Mouse (Mus musculus) myocyte (in vitro differentiated cells): ENCODE measurements around the gene Nf1.

ENCODE experiments used
- CEBPB ChIP-seq: IDR thresholded peaks from 2 replicates; pipeline ENCODE4 v1.6.1; 2011; ENCODE audit warnings: mild to moderate bottlenecking, moderate library complexity; ENCODE audit not compliant: poor library complexity, insufficient read depth, severe bottlenecking
- E2F4 ChIP-seq: IDR thresholded peaks from one replicate; pipeline ENCODE4 v1.6.1; 2011; ENCODE audit warnings: mild to moderate bottlenecking, control low read depth, moderate library complexity; ENCODE audit not compliant: insufficient read depth
- MAX ChIP-seq: IDR thresholded peaks from one replicate; pipeline ENCODE4 v1.6.1; 2011; ENCODE audit warnings: low read depth, mild to moderate bottlenecking, control low read depth
- MYOD1 ChIP-seq, 3 experiments: IDR thresholded peaks; one replicate each; pipeline ENCODE4 v1.6.1; 2011; ENCODE audit warnings: control low read depth in 2 of 3, low read depth in 2 of 3, mild to moderate bottlenecking in 2 of 3, moderate library complexity in 1 of 3; ENCODE audit not compliant: insufficient read length in 2 of 3, control insufficient read depth in 1 of 3
- MYOG ChIP-seq, 3 experiments: IDR thresholded peaks; one replicate each; pipeline ENCODE4 v1.6.1; 2011; ENCODE audit warnings: control low read depth in 2 of 3, low read depth in 2 of 3, mild to moderate bottlenecking in 2 of 3; ENCODE audit not compliant: insufficient read length in 2 of 3, control insufficient read depth in 1 of 3, insufficient read depth in 1 of 3
- POLR2A ChIP-seq: IDR thresholded peaks from one replicate; pipeline ENCODE4 v1.6.1; 2011; ENCODE audit warnings: low read depth, mild to moderate bottlenecking, control low read depth, moderate library complexity; ENCODE audit not compliant: insufficient read length
- POLR2AphosphoS2 ChIP-seq: IDR thresholded peaks from one replicate; pipeline ENCODE4 v1.6.1; 2011; ENCODE audit warnings: low read depth, control low read depth; ENCODE audit not compliant: insufficient read length
- REST ChIP-seq: IDR thresholded peaks from one replicate; pipeline ENCODE4 v1.6.1; 2011; ENCODE audit warnings: mild to moderate bottlenecking, control low read depth, moderate library complexity; ENCODE audit not compliant: insufficient read depth, insufficient read length
- SRF ChIP-seq: IDR thresholded peaks from one replicate; pipeline ENCODE4 v1.6.1; 2011; ENCODE audit warnings: low read depth; ENCODE audit not compliant: control insufficient read depth, insufficient read length
- TCF12 ChIP-seq: IDR thresholded peaks from one replicate; pipeline ENCODE4 v1.6.1; 2011; ENCODE audit warnings: mild to moderate bottlenecking, control low read depth; ENCODE audit not compliant: poor library complexity, insufficient read depth, severe bottlenecking

DNA sequence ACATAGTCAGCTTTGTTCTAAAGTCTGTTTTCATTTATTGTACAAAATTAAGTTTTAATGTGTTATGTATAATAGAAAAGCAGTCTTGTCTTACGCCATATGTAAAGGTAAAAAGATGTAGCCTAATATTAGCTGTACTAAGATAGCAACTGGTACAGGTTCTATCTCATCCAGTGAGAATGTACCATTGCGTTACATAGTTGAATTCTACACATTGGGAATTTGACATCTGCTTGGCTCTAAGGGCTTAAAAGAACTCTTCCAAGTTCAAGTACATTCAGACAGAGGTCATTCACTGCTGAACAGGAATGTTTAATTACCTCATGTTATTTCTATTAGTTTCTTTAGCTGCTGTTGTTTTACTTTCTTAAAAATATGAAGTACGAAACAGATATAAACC, 187.1 kb downstream of the Nf1 start:
- TF ChIP-seq MAX (no peak), POLR2A (no peak), SRF (no peak), MYOD1 (IDR thresholded peaks at IDR 0.05; ENCODE audit: control insufficient read depth in 1 of 3, insufficient read length in 2 of 3, low read depth in 2 of 3) (no peak), TCF12 (no peak), REST (no peak), POLR2AphosphoS2 (no peak), MYOG (IDR thresholded peaks at IDR 0.05; ENCODE audit: control insufficient read depth in 1 of 3, insufficient read depth in 1 of 3, insufficient read length in 2 of 3, low read depth in 2 of 3) (no peak), E2F4 (no peak), CEBPB (no peak)
